Mouse (Mus musculus): ENCODE measurements around the gene Rem2. TPM values are rescaled to one million over a fixed set of nuclear protein-coding genes. Genes with fewer than 3 reads are reported as not detected.

Rem2 gene
- polyA plus RNA-seq, 1 experiment = 4.0 TPM

DNA sequence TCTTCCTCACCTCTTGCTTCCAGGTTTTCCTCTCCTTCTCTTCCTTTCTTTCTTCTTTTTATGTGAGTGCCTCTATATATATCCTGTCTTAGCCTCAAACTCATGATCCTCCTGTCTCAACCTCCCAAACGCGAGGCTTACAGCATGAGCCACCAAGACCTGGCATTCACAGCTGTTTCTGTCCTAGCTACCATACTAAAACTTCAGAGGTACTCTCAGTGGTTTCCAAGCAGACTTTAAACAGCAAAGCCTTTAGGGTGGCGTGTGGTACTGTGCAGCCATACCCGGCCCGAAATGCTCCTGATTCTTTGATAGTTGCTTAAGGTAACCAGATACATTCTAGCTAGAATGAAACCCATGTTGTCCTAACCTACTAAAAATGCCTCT lies 52.1 kb downstream of the Rem2 start:
- no peak overlapping the region for H3K9ac ChIP-seq (ENCODE audit: low read depth, poor library complexity, severe bottlenecking)

DNA sequence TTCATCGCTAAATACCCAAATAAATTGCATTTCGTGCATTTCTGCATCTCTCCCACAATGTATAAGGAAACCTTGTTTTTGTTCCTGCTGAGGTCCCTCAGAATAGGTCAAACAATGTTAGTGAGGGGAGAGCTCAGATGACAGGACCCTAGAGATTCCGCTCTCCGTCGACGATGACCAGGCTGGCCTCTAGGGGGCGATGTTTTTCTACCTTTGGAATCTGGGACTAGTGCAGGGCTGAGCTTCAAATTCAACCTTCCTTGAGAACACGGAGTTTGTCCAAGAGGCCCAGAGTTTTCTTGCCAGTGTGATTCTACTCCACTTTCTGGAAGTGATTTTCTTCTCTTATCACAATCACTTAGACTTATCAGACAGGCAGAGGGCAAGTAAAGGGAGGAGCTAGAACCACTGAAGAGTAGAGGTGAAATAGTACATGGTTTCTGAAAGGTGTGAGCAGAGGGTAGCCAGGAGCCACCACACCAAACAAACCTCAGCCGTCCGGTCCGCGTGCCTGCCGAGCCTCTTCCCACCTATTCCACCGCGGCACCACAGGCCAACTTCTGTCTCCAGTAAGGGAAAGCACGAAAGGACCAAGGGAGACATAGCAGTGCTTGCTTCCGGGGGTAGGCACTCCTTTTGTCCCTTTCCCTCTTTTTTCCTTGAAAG lies 52.7 kb downstream of the Rem2 start:
- peaks cover 1% of the 10 kb centered on the region for H3K4me1 ChIP-seq (ENCODE audit: control insufficient read depth, insufficient read depth, low read length)
- no peaks in the 10 kb centered on the region; the same call in 1 of the 2 replicates for H3K27me3 ChIP-seq (ENCODE audit: control insufficient read depth, insufficient read depth, low read length, poor library complexity, severe bottlenecking)
- no peak for TF ChIP-seq POLR2A (IDR thresholded peaks at IDR 0.05; ENCODE audit: insufficient read depth, low read length)
- TF ChIP-seq CTCF (IDR thresholded peaks at IDR 0.05; ENCODE audit: low read depth, low read length) = peak; percentile 86
- no peak for TF ChIP-seq EP300 (IDR thresholded peaks at IDR 0.05; ENCODE audit: insufficient read depth, low read depth, low read length)
- no peaks in the 10 kb centered on the region for H3K9me3 ChIP-seq (replicated peaks; ENCODE audit: control insufficient read depth, insufficient read depth, low read length, poor library complexity, severe bottlenecking)
- no peak overlapping the region for H3K4me3 ChIP-seq (ENCODE audit: low read depth, low read length)
- no peaks in the 10 kb centered on the region for H3K36me3 ChIP-seq (ENCODE audit: control insufficient read depth, insufficient read depth, low read length, poor library complexity, severe bottlenecking)
- H3K9ac ChIP-seq (ENCODE audit: low read depth, poor library complexity, severe bottlenecking) = no peak overlapping the region
- H3K27ac ChIP-seq (ENCODE audit: insufficient read depth, low read length) = no peak overlapping the region

More for the DNA sequence above, 52.1 kb downstream of the Rem2 start:
- Histone ChIP-seq H3K4me3 (ENCODE audit: low read depth, low read length) (no peak overlapping the region), H3K27ac (ENCODE audit: insufficient read depth, low read length) (no peak overlapping the region), H3K4me1 (ENCODE audit: control insufficient read depth, insufficient read depth, low read length) (peaks cover 1% of the 10 kb centered on the region), H3K9me3 (replicated peaks; ENCODE audit: control insufficient read depth, insufficient read depth, low read length, poor library complexity, severe bottlenecking) (no peaks in the 10 kb centered on the region), H3K36me3 (ENCODE audit: control insufficient read depth, insufficient read depth, low read length, poor library complexity, severe bottlenecking) (no peaks in the 10 kb centered on the region), H3K27me3 (ENCODE audit: control insufficient read depth, insufficient read depth, low read length, poor library complexity, severe bottlenecking) (no peaks in the 10 kb centered on the region; the same call in 1 of the 2 replicates)
- TF ChIP-seq EP300 (IDR thresholded peaks at IDR 0.05; ENCODE audit: insufficient read depth, low read depth, low read length) (no peak), POLR2A (IDR thresholded peaks at IDR 0.05; ENCODE audit: insufficient read depth, low read length) (no peak), CTCF (IDR thresholded peaks at IDR 0.05; ENCODE audit: low read depth, low read length) (no peak)

Other genes with a start within 250 kb of the Rem2 start
- gene Dad1, start 222.0 kb upstream of the Rem2 start, polyA plus RNA-seq (2011; ENCODE audit: insufficient read depth, insufficient read length, low read depth, missing spikeins) = 119 and 129 TPM in 2 replicates
- 102 and 109 TPM in 2 replicates for gene Abhd4, start 221.9 kb upstream of the Rem2 start, polyA plus RNA-seq (2011; ENCODE audit: insufficient read depth, insufficient read length, low read depth, missing spikeins)
- gene Olfr49, start 191.2 kb upstream of the Rem2 start, polyA plus RNA-seq (2011; ENCODE audit: insufficient read depth, insufficient read length, low read depth, missing spikeins) = not detected in 2 replicates
- gene Oxa1l, start 115.3 kb upstream of the Rem2 start, polyA plus RNA-seq (2011; ENCODE audit: insufficient read depth, insufficient read length, low read depth, missing spikeins) = 86.1 and 96.4 TPM in 2 replicates
- gene Slc7a7, start 58.3 kb upstream of the Rem2 start, polyA plus RNA-seq (2011; ENCODE audit: insufficient read depth, insufficient read length, low read depth, missing spikeins) = 46.6 and 47.7 TPM in 2 replicates
- 114 and 115 TPM in 2 replicates for gene Mrpl52, start 49.2 kb upstream of the Rem2 start, polyA plus RNA-seq (2011; ENCODE audit: insufficient read depth, insufficient read length, low read depth, missing spikeins)
- gene Mmp14, start 44.5 kb upstream of the Rem2 start, polyA plus RNA-seq (2011; ENCODE audit: insufficient read depth, insufficient read length, low read depth, missing spikeins) = 50.4 and 60.7 TPM in 2 replicates
- 22.9 and 25.8 TPM in 2 replicates for gene Lrp10, start 12.0 kb upstream of the Rem2 start, polyA plus RNA-seq (2011; ENCODE audit: insufficient read depth, insufficient read length, low read depth, missing spikeins)
- gene Prmt5, start 41.4 kb downstream of the Rem2 start, polyA plus RNA-seq (2011; ENCODE audit: insufficient read depth, insufficient read length, low read depth, missing spikeins) = 165 and 183 TPM in 2 replicates
- 68.6 and 72.3 TPM in 2 replicates for gene Haus4, start 78.5 kb downstream of the Rem2 start, polyA plus RNA-seq (2011; ENCODE audit: insufficient read depth, insufficient read length, low read depth, missing spikeins)
- 112 TPM in 2 replicates for gene Ajuba, start 101.5 kb downstream of the Rem2 start, polyA plus RNA-seq (2011; ENCODE audit: insufficient read depth, insufficient read length, low read depth, missing spikeins)
- 8.4 and 9.2 TPM in 2 replicates for gene 4931414P19Rik, start 129.9 kb downstream of the Rem2 start, polyA plus RNA-seq (2011; ENCODE audit: insufficient read depth, insufficient read length, low read depth, missing spikeins)
- gene Psmb5, start 141.9 kb downstream of the Rem2 start, polyA plus RNA-seq (2011; ENCODE audit: insufficient read depth, insufficient read length, low read depth, missing spikeins) = 206 and 225 TPM in 2 replicates
- 0.21 and 0.64 TPM in 2 replicates for gene Psmb11, start 145.3 kb downstream of the Rem2 start, polyA plus RNA-seq (2011; ENCODE audit: insufficient read depth, insufficient read length, low read depth, missing spikeins)
- not detected in 2 replicates for gene Gm17606, start 164.9 kb downstream of the Rem2 start, polyA plus RNA-seq (2011; ENCODE audit: insufficient read depth, insufficient read length, low read depth, missing spikeins)
- gene Cdh24, start 165.3 kb downstream of the Rem2 start, polyA plus RNA-seq (2011; ENCODE audit: insufficient read depth, insufficient read length, low read depth, missing spikeins) = 6.0 and 6.4 TPM in 2 replicates
- 25.9 and 26.4 TPM in 2 replicates for gene 1700123O20Rik, start 210.1 kb downstream of the Rem2 start, polyA plus RNA-seq (2011; ENCODE audit: insufficient read depth, insufficient read length, low read depth, missing spikeins)
- gene Acin1, start 210.8 kb downstream of the Rem2 start, polyA plus RNA-seq (2011; ENCODE audit: insufficient read depth, insufficient read length, low read depth, missing spikeins) = 299 and 323 TPM in 2 replicates
- 0.42 TPM in 1 of 2 replicates, not detected in the other for gene Gm29776, start 222.7 kb downstream of the Rem2 start, polyA plus RNA-seq (2011; ENCODE audit: insufficient read depth, insufficient read length, low read depth, missing spikeins)
- not detected in 2 replicates for gene Cebpe, start 236.1 kb downstream of the Rem2 start, polyA plus RNA-seq (2011; ENCODE audit: insufficient read depth, insufficient read length, low read depth, missing spikeins)